Mouse (Mus musculus) left cerebral cortex, adult 18-20 months (tissue): Measurements from ENCODE around the gene Pirt. TPM values are rescaled to one million over a fixed set of nuclear protein-coding genes. Genes with fewer than 3 reads are reported as not detected.

ENCODE experiments used
- DNase-seq, 2 experiments: peaks; one replicate each; pipeline ENCODE4 v3.0.0; 2021 to 2022; ENCODE audit warnings: low spot score in 2 of 2, mixed read lengths in 1 of 2
- total RNA-seq, 2 experiments: library from RNA; stranded (reverse); gene quantifications; 2 replicates each; pipeline ENCODE4 v1.2.3; 2021

Gene Pirt
- total RNA-seq, 2 experiments from 2014 or later: 0.07 to 0.28 TPM

- no peak for DNase-seq
Measured at GRCm38 (mm10) chr11:66945224-66945767, 33.5 kb downstream of the Pirt start.

- no peak for DNase-seq
Measured at GRCm38 (mm10) chr11:66946521-66946920, 34.7 kb downstream of the Pirt start.

- no peak for DNase-seq
Measured at GRCm38 (mm10) chr11:66946922-66947321, 35.1 kb downstream of the Pirt start.

GRCm38 (mm10) chr11:66956303-66956702 is 44.5 kb downstream of the Pirt start, which contains the start of gene Tmem238l:
Tmem238l (plus strand) TSS chr11:66956638.
- no peak for DNase-seq

- no peak for DNase-seq
Measured at GRCm38 (mm10) chr11:66960797-66961196, 49.0 kb downstream of the Pirt start.

- no peak for DNase-seq
Measured at GRCm38 (mm10) chr11:66961447-66962176, 49.8 kb downstream of the Pirt start.

GRCm38 (mm10) chr11:66963462-66963861 is 51.7 kb downstream of the Pirt start:
- no peak for DNase-seq

GRCm38 (mm10) chr11:66966500-66967116 is 54.8 kb downstream of the Pirt start:
- no peak for DNase-seq

GRCm38 (mm10) chr11:66968575-66968974 is 56.8 kb downstream of the Pirt start:
- DNase-seq: no peak

- no peak for DNase-seq
Measured at GRCm38 (mm10) chr11:66973507-66973906, 61.7 kb downstream of the Pirt start.

- DNase-seq: no peak
Measured at GRCm38 (mm10) chr11:66975606-66976330, 64.0 kb downstream of the Pirt start.

Other genes with a start within 250 kb of the Pirt start
- gene Tmem238l, start 44.7 kb downstream of the Pirt start, total RNA-seq: not detected
- gene Tmem220, start 113.2 kb downstream of the Pirt start, total RNA-seq: under 1 TPM; 0.70 to 0.91 TPM
- 10 to 100 TPM; 24.3 to 27.5 TPM for gene Adprm, start 140.6 kb downstream of the Pirt start, total RNA-seq
- gene Sco1, start 140.7 kb downstream of the Pirt start, total RNA-seq: 10 to 100 TPM; 10.8 TPM
- 1 to 10 TPM; 4.1 to 4.2 TPM for gene Myh3, start 166.3 kb downstream of the Pirt start, total RNA-seq